Mouse (Mus musculus) stomach, embryonic 15.5 days (tissue): Measurements from ENCODE around the gene Pygb. TPM values are rescaled to one million over a fixed set of nuclear protein-coding genes. Genes with fewer than 3 reads are reported as not detected.
A peak's percentile ranks its signal among the peaks of the same experiment; 100 is the strongest.

Experiments used
- ATAC-seq: fragments of 200-750 bp; cut with Nextera tagmentation; 2 replicates; pipeline ENCODE4 v1.8.0; 2017; ENCODE audit warnings: low read depth, moderate number of reproducible peaks, moderate TSS enrichment; ENCODE audit not compliant: insufficient read depth, low FRiP score
- H3K27ac ChIP-seq: fragments of 300-500 bp; sonication (generic); 2 replicates; pipeline ENCODE4 v1.5.1; 2015; ENCODE audit warnings: mild to moderate bottlenecking, inconsistent platforms
- H3K27me3 ChIP-seq: fragments of 300-500 bp; sonication (generic); replicated peaks from 2 replicates; pipeline ENCODE4 v1.6.1; 2015; ENCODE audit warnings: inconsistent platforms
- H3K36me3 ChIP-seq: fragments of 300-500 bp; sonication (generic); 2 replicates; pipeline ENCODE4 v1.6.1; 2015; ENCODE audit warnings: inconsistent platforms
- H3K4me1 ChIP-seq: fragments of 300-500 bp; sonication (generic); 2 replicates; pipeline ENCODE4 v1.6.1; 2015; ENCODE audit warnings: inconsistent platforms
- H3K4me2 ChIP-seq: fragments of 300-500 bp; sonication (generic); 2 replicates; pipeline ENCODE4 v1.6.1; 2015; ENCODE audit warnings: mild to moderate bottlenecking, inconsistent platforms
- H3K4me3 ChIP-seq: fragments of 300-500 bp; sonication (generic); replicated peaks from 2 replicates; pipeline ENCODE4 v1.5.1; 2015; ENCODE audit warnings: inconsistent platforms
- H3K9ac ChIP-seq: fragments of 300-500 bp; sonication (generic); 2 replicates; pipeline ENCODE4 v1.6.1; 2015; ENCODE audit warnings: inconsistent platforms
- H3K9me3 ChIP-seq: fragments of 300-500 bp; sonication (generic); 2 replicates; pipeline ENCODE4 v1.6.1; 2016; ENCODE audit warnings: inconsistent platforms
- WGBS: fragments of 180-500 bp; shearing (Covaris S2); methylation state at CpG from one replicate; pipeline ENCODE4 v1.1.7; 2015; 5-methylcytosine and 5-hydroxymethylcytosine counted together
- polyA plus RNA-seq: library from polyadenylated mRNA; unstranded; fragments of >200 nt; fragmentation: Nextera tagmentation; extraction: Ambion mirVana; gene quantifications from 2 replicates; pipeline ENCODE4 v1.2.1, GENCODE M21; 2015

Gene Pygb
- polyA plus RNA-seq, 1 experiment from 2014 or later = 97.5 TPM

- Histone ChIP-seq H3K9me3 (no peaks in the 10 kb centered on the region), H3K4me3 (no peak overlapping the region), H3K36me3 (no peaks in the 10 kb centered on the region), H3K4me1 (no peaks in the 10 kb centered on the region), H3K27me3 (no peaks in the 10 kb centered on the region), H3K9ac (no peak overlapping the region), H3K4me2 (no peak overlapping the region), H3K27ac (no peak overlapping the region)
- no peak for ATAC-seq
- 59% methylated on average over 9 of the region's 9 CpGs for WGBS
Measured at GRCm38 (mm10) chr2:150851251-150851650, 64.7 kb downstream of the Pygb start.

- Histone ChIP-seq H3K4me2 (no peak overlapping the region), H3K9me3 (no peaks in the 10 kb centered on the region), H3K27me3 (no peaks in the 10 kb centered on the region), H3K4me3 (no peak overlapping the region), H3K9ac (no peak overlapping the region), H3K4me1 (no peaks in the 10 kb centered on the region), H3K27ac (no peak overlapping the region), H3K36me3 (no peaks in the 10 kb centered on the region)
- no peak for ATAC-seq
Measured at GRCm38 (mm10) chr2:150855186-150855585, 68.7 kb downstream of the Pygb start.

- Histone ChIP-seq H3K36me3 (no peaks in the 10 kb centered on the region), H3K27ac (0 out of 2 replicates have a peak overlapping the region, but pooled peaks have one; percentile 26), H3K4me1 (no peaks in the 10 kb centered on the region), H3K4me3 (no peak overlapping the region), H3K9ac (no peak overlapping the region), H3K9me3 (no peaks in the 10 kb centered on the region), H3K4me2 (no peak overlapping the region; the same call in 1 of the 2 replicates), H3K27me3 (no peaks in the 10 kb centered on the region)
- WGBS = 74% methylated on average over 9 of the region's 9 CpGs
- peak; percentile 39; the same call in 1 of the 2 replicates for ATAC-seq
Measured at GRCm38 (mm10) chr2:150858724-150859487, 72.4 kb downstream of the Pygb start.

GRCm38 (mm10) chr2:150859709-150860470 is 73.4 kb downstream of the Pygb start:
- Histone ChIP-seq H3K9ac (no peak overlapping the region), H3K36me3 (no peaks in the 10 kb centered on the region), H3K4me3 (no peak overlapping the region), H3K4me1 (no peaks in the 10 kb centered on the region), H3K4me2 (no peak overlapping the region), H3K27ac (no peak overlapping the region), H3K9me3 (no peaks in the 10 kb centered on the region), H3K27me3 (no peaks in the 10 kb centered on the region)
- ATAC-seq = no peak
- 77% methylated on average over 11 of the region's 11 CpGs for WGBS

GRCm38 (mm10) chr2:150861128-150861527 is 74.6 kb downstream of the Pygb start:
- ATAC-seq = no peak
- WGBS = 89% methylated on average over 2 of the region's 2 CpGs
- Histone ChIP-seq H3K9ac (no peak overlapping the region), H3K4me1 (no peaks in the 10 kb centered on the region), H3K4me2 (no peak overlapping the region), H3K27ac (no peak overlapping the region), H3K9me3 (no peaks in the 10 kb centered on the region), H3K4me3 (no peak overlapping the region), H3K27me3 (no peaks in the 10 kb centered on the region), H3K36me3 (no peaks in the 10 kb centered on the region)

GRCm38 (mm10) chr2:150867021-150867420 is 80.5 kb downstream of the Pygb start:
- Histone ChIP-seq H3K4me2 (no peak overlapping the region), H3K4me1 (no peaks in the 10 kb centered on the region), H3K9ac (no peak overlapping the region), H3K27ac (no peak overlapping the region), H3K36me3 (no peaks in the 10 kb centered on the region), H3K9me3 (no peaks in the 10 kb centered on the region), H3K4me3 (no peak overlapping the region), H3K27me3 (no peaks in the 10 kb centered on the region)
- ATAC-seq = no peak
- WGBS = 93% methylated on average over 2 of the region's 2 CpGs

GRCm38 (mm10) chr2:150869446-150869845 is 82.9 kb downstream of the Pygb start:
- H3K9ac ChIP-seq = no peak overlapping the region
- H3K27me3 ChIP-seq = no peaks in the 10 kb centered on the region
- no peak overlapping the region for H3K4me3 ChIP-seq
- no peaks in the 10 kb centered on the region for H3K4me1 ChIP-seq
- 95% methylated on average over 1 of the region's 1 CpGs for WGBS
- no peak for ATAC-seq
- H3K9me3 ChIP-seq = no peaks in the 10 kb centered on the region
- H3K27ac ChIP-seq = no peak overlapping the region
- no peak overlapping the region for H3K4me2 ChIP-seq
- no peaks in the 10 kb centered on the region for H3K36me3 ChIP-seq

GRCm38 (mm10) chr2:150874508-150874907 is 88.0 kb downstream of the Pygb start:
- Histone ChIP-seq H3K4me2 (no peak overlapping the region), H3K4me1 (no peaks in the 10 kb centered on the region), H3K4me3 (no peak overlapping the region), H3K27ac (no peak overlapping the region), H3K36me3 (no peaks in the 10 kb centered on the region), H3K9ac (no peak overlapping the region), H3K9me3 (no peaks in the 10 kb centered on the region), H3K27me3 (no peaks in the 10 kb centered on the region)
- ATAC-seq = no peak
- WGBS = 88% methylated on average over 1 of the region's 1 CpGs

- Histone ChIP-seq H3K27me3 (no peaks in the 10 kb centered on the region), H3K27ac (no peak overlapping the region), H3K9me3 (no peaks in the 10 kb centered on the region), H3K4me3 (no peak overlapping the region), H3K4me1 (no peaks in the 10 kb centered on the region), H3K4me2 (no peak overlapping the region), H3K36me3 (no peaks in the 10 kb centered on the region), H3K9ac (no peak overlapping the region)
- ATAC-seq = no peak
- WGBS = 95% methylated on average over 1 of the region's 1 CpGs
Measured at GRCm38 (mm10) chr2:150875226-150875625, 88.7 kb downstream of the Pygb start.

GRCm38 (mm10) chr2:150877561-150877960 is 91.0 kb downstream of the Pygb start:
- H3K9me3 ChIP-seq = no peaks in the 10 kb centered on the region
- no peak for ATAC-seq
- no peaks in the 10 kb centered on the region for H3K36me3 ChIP-seq
- WGBS = 91% methylated on average over 4 of the region's 4 CpGs
- no peak overlapping the region for H3K4me3 ChIP-seq
- H3K27me3 ChIP-seq = no peaks in the 10 kb centered on the region
- H3K4me1 ChIP-seq = no peaks in the 10 kb centered on the region
- H3K27ac ChIP-seq = no peak overlapping the region
- no peak overlapping the region for H3K9ac ChIP-seq
- no peak overlapping the region for H3K4me2 ChIP-seq
